Mouse (Mus musculus): ENCODE measurements around the gene Pde6d. TPM values are rescaled to one million over a fixed set of nuclear protein-coding genes. Genes with fewer than 3 reads are reported as not detected.

Pde6d gene
- polyA plus RNA-seq, 1 experiment from 2014 or later = 42.6 TPM

DNA sequence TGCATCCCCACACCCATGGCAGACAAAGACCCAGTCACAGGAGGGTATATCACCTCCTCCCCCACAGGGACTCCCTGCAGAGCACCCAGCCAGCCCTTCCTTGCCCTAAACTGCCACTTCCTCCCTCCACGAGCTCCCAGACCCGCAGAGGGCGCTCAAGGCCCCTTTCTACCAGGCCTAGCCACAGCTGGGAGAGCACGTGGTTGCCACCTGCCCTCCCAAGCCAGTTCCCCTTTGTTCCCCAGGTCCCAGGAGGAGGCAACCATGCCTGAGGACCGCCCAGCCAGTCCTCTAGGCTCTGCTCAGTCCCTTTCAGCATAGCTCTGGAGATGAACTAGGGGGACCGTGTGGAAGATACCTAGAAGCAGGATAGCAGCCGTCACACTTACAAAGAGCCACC is 73.0 kb downstream of the Pde6d start:
- 16% methylated on average over 7 of the region's 7 CpGs for WGBS
- Histone ChIP-seq H3K27me3 (replicated peaks; ENCODE audit: control insufficient read depth, insufficient read depth, low read length) (no peaks in the 10 kb centered on the region), H3K4me3 (ENCODE audit: low read depth, low read length) (no peak overlapping the region), H3K9ac (ENCODE audit: low read depth, low read length) (no peak overlapping the region), H3K9me3 (ENCODE audit: control insufficient read depth) (no peaks in the 10 kb centered on the region), H3K36me3 (ENCODE audit: control insufficient read depth, insufficient read depth) (no peaks in the 10 kb centered on the region), H3K4me1 (replicated peaks; ENCODE audit: control insufficient read depth, insufficient read depth, low read length) (peaks cover 4% of the 10 kb centered on the region; the same call in 1 of the 2 replicates), H3K27ac (ENCODE audit: low read depth, low read length) (no peak overlapping the region), H3K4me2 (replicated peaks; ENCODE audit: low read depth) (no peak overlapping the region; the same call in 1 of the 2 replicates)
- peak; percentile 78 for ATAC-seq
- TF ChIP-seq CTCF (IDR thresholded peaks at IDR 0.05; ENCODE audit: low read depth) = peak; percentile 94

DNA sequence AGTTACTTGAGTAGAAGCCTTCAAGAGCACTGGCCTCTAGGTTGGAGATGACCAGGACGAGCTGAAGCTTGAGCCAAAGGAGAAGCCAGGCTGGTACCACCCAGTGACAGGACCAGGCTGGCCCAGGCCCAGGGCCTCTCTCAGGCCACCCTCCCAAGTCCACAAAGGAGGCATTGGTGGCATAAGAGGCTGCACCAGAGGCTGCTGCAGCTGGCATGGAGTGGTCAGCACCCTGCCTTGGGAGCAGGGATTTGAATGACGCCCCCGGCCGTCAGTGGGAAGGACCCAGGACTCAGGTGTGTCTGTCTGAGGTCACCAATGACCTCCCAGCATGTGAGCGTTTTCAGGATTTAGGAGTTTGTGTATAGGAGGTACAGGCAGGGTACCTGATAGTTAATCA is 74.6 kb downstream of the Pde6d start:
- H3K36me3 ChIP-seq (ENCODE audit: control insufficient read depth, insufficient read depth) = no peaks in the 10 kb centered on the region
- no peaks in the 10 kb centered on the region for H3K9me3 ChIP-seq (ENCODE audit: control insufficient read depth)
- 88% methylated on average over 5 of the region's 5 CpGs for WGBS
- ATAC-seq = no peak
- H3K4me2 ChIP-seq (replicated peaks; ENCODE audit: low read depth) = no peak overlapping the region
- H3K27ac ChIP-seq (ENCODE audit: low read depth, low read length) = no peak overlapping the region
- no peak overlapping the region for H3K4me3 ChIP-seq (ENCODE audit: low read depth, low read length)
- H3K4me1 ChIP-seq (replicated peaks; ENCODE audit: control insufficient read depth, insufficient read depth, low read length) = peaks cover 7% of the 10 kb centered on the region
- no peaks in the 10 kb centered on the region for H3K27me3 ChIP-seq (replicated peaks; ENCODE audit: control insufficient read depth, insufficient read depth, low read length)
- H3K9ac ChIP-seq (ENCODE audit: low read depth, low read length) = no peak overlapping the region
- TF ChIP-seq CTCF (IDR thresholded peaks at IDR 0.05; ENCODE audit: low read depth) = no peak

DNA sequence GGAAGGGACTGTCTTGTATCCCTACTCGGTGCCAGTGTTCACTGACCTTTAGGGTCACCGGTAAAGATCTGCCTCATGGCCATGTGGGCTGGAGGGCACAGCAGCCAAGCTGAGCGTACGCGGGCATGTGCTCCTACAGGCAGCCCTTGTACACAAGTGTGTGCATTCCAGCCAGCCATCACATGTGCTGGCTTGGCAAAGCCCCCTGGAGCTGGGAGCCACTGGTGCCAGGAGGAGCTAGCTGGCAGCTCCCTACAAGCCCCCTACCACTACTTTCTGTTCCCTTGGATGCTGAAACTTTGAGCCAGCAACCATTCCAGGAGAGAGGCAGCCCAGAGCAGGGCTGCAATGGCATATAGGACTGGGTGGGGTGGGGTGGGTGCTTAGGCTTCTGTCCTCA is 76.0 kb downstream of the Pde6d start:
- TF ChIP-seq CTCF (IDR thresholded peaks at IDR 0.05; ENCODE audit: low read depth) = no peak
- H3K4me1 ChIP-seq (replicated peaks; ENCODE audit: control insufficient read depth, insufficient read depth, low read length) = peaks cover 7% of the 10 kb centered on the region
- H3K9ac ChIP-seq (ENCODE audit: low read depth, low read length) = no peak overlapping the region
- no peaks in the 10 kb centered on the region for H3K27me3 ChIP-seq (replicated peaks; ENCODE audit: control insufficient read depth, insufficient read depth, low read length)
- H3K4me2 ChIP-seq (replicated peaks; ENCODE audit: low read depth) = no peak overlapping the region
- no peaks in the 10 kb centered on the region for H3K36me3 ChIP-seq (ENCODE audit: control insufficient read depth, insufficient read depth)
- H3K9me3 ChIP-seq (ENCODE audit: control insufficient read depth) = no peaks in the 10 kb centered on the region
- no peak overlapping the region for H3K27ac ChIP-seq (ENCODE audit: low read depth, low read length)
- no peak for ATAC-seq
- no peak overlapping the region for H3K4me3 ChIP-seq (ENCODE audit: low read depth, low read length)
- 94% methylated on average over 5 of the region's 5 CpGs for WGBS

DNA sequence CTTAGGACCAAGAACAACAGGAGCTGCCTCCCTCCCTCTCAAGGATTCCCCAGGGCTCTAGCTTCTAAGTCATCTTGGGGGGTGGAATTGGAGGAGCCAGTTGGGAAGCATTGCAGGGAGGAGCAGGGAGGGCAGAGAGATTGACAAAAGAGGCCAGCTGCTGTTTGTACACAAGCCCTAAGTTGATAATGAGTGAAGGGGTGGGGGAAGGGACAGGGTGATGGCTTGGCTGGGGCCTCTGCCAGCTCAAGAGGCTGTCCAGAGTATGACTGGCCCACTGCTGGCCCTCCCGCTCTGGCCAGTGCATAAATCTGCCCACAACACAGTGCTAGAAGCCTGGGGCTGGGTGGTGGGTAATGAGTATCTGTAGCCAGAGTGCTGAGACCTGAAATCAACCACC is 77.0 kb downstream of the Pde6d start:
- Histone ChIP-seq H3K9ac (ENCODE audit: low read depth, low read length) (no peak overlapping the region), H3K4me3 (ENCODE audit: low read depth, low read length) (no peak overlapping the region), H3K27ac (ENCODE audit: low read depth, low read length) (peak overlapping the region; percentile 51), H3K27me3 (replicated peaks; ENCODE audit: control insufficient read depth, insufficient read depth, low read length) (no peaks in the 10 kb centered on the region), H3K4me2 (replicated peaks; ENCODE audit: low read depth) (no peak overlapping the region), H3K36me3 (ENCODE audit: control insufficient read depth, insufficient read depth) (no peaks in the 10 kb centered on the region), H3K9me3 (ENCODE audit: control insufficient read depth) (no peaks in the 10 kb centered on the region), H3K4me1 (replicated peaks; ENCODE audit: control insufficient read depth, insufficient read depth, low read length) (peaks cover 7% of the 10 kb centered on the region)
- no peak for ATAC-seq
- no peak for TF ChIP-seq CTCF (IDR thresholded peaks at IDR 0.05; ENCODE audit: low read depth)
- 64% methylated on average over 1 of the region's 1 CpGs for WGBS

DNA sequence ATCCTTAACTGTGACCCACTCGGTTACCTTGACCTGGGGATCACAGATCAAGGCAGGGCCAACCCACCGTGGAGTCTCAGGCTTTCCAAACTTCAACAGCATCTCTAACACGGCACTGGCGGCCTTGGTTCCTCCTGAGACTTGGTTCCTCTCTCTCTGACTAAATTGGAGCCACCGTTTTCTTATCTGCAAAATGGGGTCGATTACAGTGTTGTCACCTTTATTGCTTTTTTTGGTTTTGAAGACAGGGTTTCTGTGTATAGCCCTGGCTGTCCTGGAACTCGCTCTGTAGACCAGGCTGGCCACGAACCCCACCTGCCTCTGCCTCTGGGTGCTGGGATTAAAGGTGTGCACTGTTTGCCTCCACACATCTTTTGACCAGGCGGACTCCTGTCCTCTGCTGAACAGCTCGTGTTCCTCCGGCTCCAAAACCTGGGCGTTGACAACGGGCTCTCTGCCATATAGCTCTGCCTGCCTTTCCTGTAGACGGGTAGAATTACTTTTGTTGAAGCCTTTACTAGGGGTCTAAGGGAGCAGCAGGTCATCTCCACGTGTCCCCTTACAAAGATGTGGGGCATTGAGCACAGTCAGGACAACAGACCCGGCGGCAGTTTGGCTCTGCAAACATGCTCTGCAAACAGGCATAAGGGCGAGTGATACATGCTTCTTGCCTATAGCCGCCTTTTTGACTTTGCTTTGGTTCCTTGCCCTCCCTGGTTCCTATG is 77.6 kb downstream of the Pde6d start:
- H3K4me2 ChIP-seq (replicated peaks; ENCODE audit: low read depth) = peak overlapping the region; percentile 75
- ATAC-seq = no peak
- TF ChIP-seq CTCF (IDR thresholded peaks at IDR 0.05; ENCODE audit: low read depth) = no peak
- whole genome bisulfite sequencing = 15% methylated on average over 19 of the region's 19 CpGs
- H3K36me3 ChIP-seq (ENCODE audit: control insufficient read depth, insufficient read depth) = no peaks in the 10 kb centered on the region
- peak overlapping the region; percentile 43 for H3K4me3 ChIP-seq (ENCODE audit: low read depth, low read length)
- H3K27me3 ChIP-seq (replicated peaks; ENCODE audit: control insufficient read depth, insufficient read depth, low read length) = no peaks in the 10 kb centered on the region
- peak overlapping the region; percentile 61 for H3K9ac ChIP-seq (ENCODE audit: low read depth, low read length)
- peak overlapping the region; percentile 94 for H3K27ac ChIP-seq (ENCODE audit: low read depth, low read length)
- H3K4me1 ChIP-seq (replicated peaks; ENCODE audit: control insufficient read depth, insufficient read depth, low read length) = peaks cover 7% of the 10 kb centered on the region
- H3K9me3 ChIP-seq (ENCODE audit: control insufficient read depth) = no peaks in the 10 kb centered on the region

DNA sequence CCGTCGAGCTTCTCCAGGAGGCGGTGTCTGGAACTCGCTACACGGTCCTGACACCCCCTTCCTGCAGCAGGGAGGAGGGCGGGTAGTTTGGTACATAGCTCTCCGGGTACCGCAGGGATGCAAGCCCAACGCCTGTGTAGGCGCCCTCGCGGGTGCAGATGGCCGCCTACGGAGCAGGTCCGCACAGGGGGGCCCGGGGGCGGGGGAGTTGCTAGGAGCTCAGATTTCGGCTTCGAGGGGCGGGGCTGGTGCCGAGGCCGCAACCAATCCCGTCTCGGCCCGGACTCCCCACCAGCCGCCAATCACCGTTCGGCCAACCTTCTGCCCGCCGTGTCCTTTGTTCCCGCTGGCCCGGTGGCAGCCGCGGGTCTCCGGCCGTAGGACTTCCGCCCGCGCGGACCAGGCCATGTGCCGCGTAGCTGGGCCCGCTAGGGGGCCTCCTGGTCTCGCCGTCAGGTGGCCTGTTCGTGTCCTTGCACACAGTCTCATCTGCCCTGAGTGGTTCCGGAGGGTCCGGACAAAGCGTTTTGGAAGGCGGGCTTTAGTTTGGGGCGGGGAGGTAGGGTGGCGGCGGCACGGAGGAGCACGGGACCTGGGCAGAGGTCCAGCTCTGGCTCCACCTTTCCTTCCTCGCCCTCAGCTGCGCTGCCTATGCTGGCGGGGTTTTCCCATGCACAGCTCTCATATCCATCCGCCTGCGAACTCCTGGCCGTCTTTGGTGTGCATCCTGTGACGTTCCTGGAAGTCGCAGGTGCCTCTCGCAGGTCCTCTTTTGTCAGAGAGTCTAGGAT is 78.3 kb downstream of the Pde6d start:
- peak overlapping the region; percentile 75 for H3K4me2 ChIP-seq (replicated peaks; ENCODE audit: low read depth)
- peak; percentile 85 for TF ChIP-seq CTCF (IDR thresholded peaks at IDR 0.05; ENCODE audit: low read depth)
- H3K27ac ChIP-seq (ENCODE audit: low read depth, low read length) = peak overlapping the region; percentile 94
- no peaks in the 10 kb centered on the region for H3K27me3 ChIP-seq (replicated peaks; ENCODE audit: control insufficient read depth, insufficient read depth, low read length)
- no peaks in the 10 kb centered on the region for H3K9me3 ChIP-seq (ENCODE audit: control insufficient read depth)
- no peaks in the 10 kb centered on the region for H3K36me3 ChIP-seq (ENCODE audit: control insufficient read depth, insufficient read depth)
- peak overlapping the region; percentile 43 for H3K4me3 ChIP-seq (ENCODE audit: low read depth, low read length)
- peaks cover 8% of the 10 kb centered on the region for H3K4me1 ChIP-seq (replicated peaks; ENCODE audit: control insufficient read depth, insufficient read depth, low read length)
- peak; percentile 87 for ATAC-seq
- H3K9ac ChIP-seq (ENCODE audit: low read depth, low read length) = peak overlapping the region; percentile 61
- under 1% methylated on average over 64 of the region's 64 CpGs for WGBS
